Mouse (Mus musculus) retina, adult 2 months (tissue): ENCODE data around the gene Arhgap15.

Experiments used
- DNase-seq: peaks from one replicate; pipeline ENCODE4 v3.0.0-alpha.2; 2012; ENCODE audit warnings: low read depth, low spot score

The Arhgap15 gene

GRCm38 (mm10) chr2:44165789-44166188 is 417.2 kb downstream of the Arhgap15 start:
- no peak for DNase-seq

- no peak for DNase-seq
Observed at GRCm38 (mm10) chr2:44166716-44167115, 418.1 kb downstream of the Arhgap15 start.

- no peak for DNase-seq
Observed at GRCm38 (mm10) chr2:44184476-44184875, 435.9 kb downstream of the Arhgap15 start.

- DNase-seq: no peak
Observed at GRCm38 (mm10) chr2:44190749-44191148, 442.1 kb downstream of the Arhgap15 start.

- DNase-seq: no peak
Observed at GRCm38 (mm10) chr2:44192058-44192457, 443.4 kb downstream of the Arhgap15 start.

- DNase-seq: no peak
Observed at GRCm38 (mm10) chr2:44215506-44215905, 466.9 kb downstream of the Arhgap15 start.

GRCm38 (mm10) chr2:44217811-44218210 is 469.2 kb downstream of the Arhgap15 start:
- DNase-seq: no peak

- DNase-seq: no peak
Observed at GRCm38 (mm10) chr2:44218317-44218716, 469.7 kb downstream of the Arhgap15 start.

GRCm38 (mm10) chr2:44221686-44222085 is 473.1 kb downstream of the Arhgap15 start:
- DNase-seq: no peak

GRCm38 (mm10) chr2:44222176-44222753 is 473.6 kb downstream of the Arhgap15 start:
- DNase-seq: no peak

GRCm38 (mm10) chr2:44234856-44235255 is 486.2 kb downstream of the Arhgap15 start:
- no peak for DNase-seq

GRCm38 (mm10) chr2:44241657-44242454 is 493.2 kb downstream of the Arhgap15 start:
- no peak for DNase-seq

- no peak for DNase-seq
Observed at GRCm38 (mm10) chr2:44242628-44243255, 494.1 kb downstream of the Arhgap15 start.

- DNase-seq: no peak
Observed at GRCm38 (mm10) chr2:44255343-44255742, 506.7 kb downstream of the Arhgap15 start.

GRCm38 (mm10) chr2:44257946-44258345 is 509.3 kb downstream of the Arhgap15 start:
- DNase-seq: no peak

- DNase-seq: no peak
Observed at GRCm38 (mm10) chr2:44271455-44272346, 523.1 kb downstream of the Arhgap15 start.

- DNase-seq: no peak
Observed at GRCm38 (mm10) chr2:44272606-44273005, 524.0 kb downstream of the Arhgap15 start.

- no peak for DNase-seq
Observed at GRCm38 (mm10) chr2:44274425-44274824, 525.8 kb downstream of the Arhgap15 start.

GRCm38 (mm10) chr2:44286181-44286719 is 537.6 kb downstream of the Arhgap15 start:
- no peak for DNase-seq

- no peak for DNase-seq
Observed at GRCm38 (mm10) chr2:44299156-44299555, 550.5 kb downstream of the Arhgap15 start.

GRCm38 (mm10) chr2:44299909-44300308 is 551.3 kb downstream of the Arhgap15 start:
- DNase-seq: no peak
